Mouse (Mus musculus): Measurements from ENCODE around the gene Inpp4b. TPM values are rescaled to one million over a fixed set of nuclear protein-coding genes. Genes with fewer than 3 reads are reported as not detected.

Gene Inpp4b
- polyA plus RNA-seq, 1 experiment from 2014 or later = 20.7 TPM

- Histone ChIP-seq H3K4me1 (ENCODE audit: insufficient read depth, low read depth, low read length) (no peaks in the 10 kb centered on the region), H3K4me3 (ENCODE audit: low read depth, low read length) (no peak overlapping the region), H3K9ac (replicated peaks; ENCODE audit: low read depth) (no peak overlapping the region), H3K27me3 (replicated peaks; ENCODE audit: insufficient read depth, low read length) (no peaks in the 10 kb centered on the region), H3K27ac (ENCODE audit: low read length) (no peak overlapping the region), H3K9me3 (ENCODE audit: low read length) (no peaks in the 10 kb centered on the region), H3K4me2 (replicated peaks; ENCODE audit: low read depth, low read length) (no peak overlapping the region), H3K36me3 (ENCODE audit: insufficient read depth, low read length) (no peaks in the 10 kb centered on the region)
- DNase-seq (ENCODE audit: low spot score) (no peak), ATAC-seq (no peak)
- 90% methylated on average over 2 of the region's 2 CpGs for WGBS
- no peak for TF ChIP-seq EP300 (IDR thresholded peaks at IDR 0.05)
- no peak for TF ChIP-seq CTCF (IDR thresholded peaks at IDR 0.05)
Observed at GRCm38 (mm10) chr8:81489894-81490661, 147.7 kb downstream of the Inpp4b start.

GRCm38 (mm10) chr8:81491097-81491705 is 148.8 kb downstream of the Inpp4b start:
- Histone ChIP-seq H3K9me3 (ENCODE audit: low read length) (no peaks in the 10 kb centered on the region), H3K4me2 (replicated peaks; ENCODE audit: low read depth, low read length) (no peak overlapping the region), H3K4me3 (ENCODE audit: low read depth, low read length) (no peak overlapping the region), H3K27ac (ENCODE audit: low read length) (no peak overlapping the region), H3K36me3 (ENCODE audit: insufficient read depth, low read length) (no peaks in the 10 kb centered on the region), H3K4me1 (ENCODE audit: insufficient read depth, low read depth, low read length) (no peaks in the 10 kb centered on the region), H3K9ac (replicated peaks; ENCODE audit: low read depth) (no peak overlapping the region), H3K27me3 (replicated peaks; ENCODE audit: insufficient read depth, low read length) (no peaks in the 10 kb centered on the region)
- ATAC-seq = no peak
- TF ChIP-seq EP300 (IDR thresholded peaks at IDR 0.05) = no peak
- no peak for TF ChIP-seq CTCF (IDR thresholded peaks at IDR 0.05)
- no peak for DNase-seq (ENCODE audit: low spot score)
- WGBS = 64% methylated on average over 2 of the region's 2 CpGs

- no peak overlapping the region for H3K4me2 ChIP-seq (replicated peaks; ENCODE audit: low read depth, low read length)
- ATAC-seq (no peak), DNase-seq (ENCODE audit: low spot score) (no peak)
- no peak overlapping the region for H3K9ac ChIP-seq (replicated peaks; ENCODE audit: low read depth)
- TF ChIP-seq EP300 (IDR thresholded peaks at IDR 0.05) (no peak), CTCF (IDR thresholded peaks at IDR 0.05) (no peak)
- H3K4me3 ChIP-seq (ENCODE audit: low read depth, low read length) = no peak overlapping the region
- no peaks in the 10 kb centered on the region for H3K4me1 ChIP-seq (ENCODE audit: insufficient read depth, low read depth, low read length)
- WGBS = 63% methylated on average over 3 of the region's 3 CpGs
- no peaks in the 10 kb centered on the region for H3K27me3 ChIP-seq (replicated peaks; ENCODE audit: insufficient read depth, low read length)
- H3K27ac ChIP-seq (ENCODE audit: low read length) = no peak overlapping the region
- no peaks in the 10 kb centered on the region for H3K36me3 ChIP-seq (ENCODE audit: insufficient read depth, low read length)
- H3K9me3 ChIP-seq (ENCODE audit: low read length) = no peaks in the 10 kb centered on the region
Observed at GRCm38 (mm10) chr8:81491706-81492204, 149.4 kb downstream of the Inpp4b start.

GRCm38 (mm10) chr8:81494823-81495222 is 152.5 kb downstream of the Inpp4b start:
- H3K4me2 ChIP-seq (replicated peaks; ENCODE audit: low read depth, low read length) = no peak overlapping the region
- H3K9me3 ChIP-seq (ENCODE audit: low read length) = no peaks in the 10 kb centered on the region
- no peaks in the 10 kb centered on the region for H3K36me3 ChIP-seq (ENCODE audit: insufficient read depth, low read length)
- no peaks in the 10 kb centered on the region for H3K4me1 ChIP-seq (ENCODE audit: insufficient read depth, low read depth, low read length)
- DNase-seq (ENCODE audit: low spot score) = no peak
- no peak overlapping the region for H3K4me3 ChIP-seq (ENCODE audit: low read depth, low read length)
- no peak overlapping the region for H3K9ac ChIP-seq (replicated peaks; ENCODE audit: low read depth)
- H3K27ac ChIP-seq (ENCODE audit: low read length) = no peak overlapping the region
- ATAC-seq = no peak
- no peaks in the 10 kb centered on the region for H3K27me3 ChIP-seq (replicated peaks; ENCODE audit: insufficient read depth, low read length)
- no peak for TF ChIP-seq CTCF (IDR thresholded peaks at IDR 0.05)
- TF ChIP-seq EP300 (IDR thresholded peaks at IDR 0.05) = no peak
- 76% methylated on average over 2 of the region's 2 CpGs for WGBS

- Histone ChIP-seq H3K27ac (ENCODE audit: low read length) (no peak overlapping the region), H3K27me3 (replicated peaks; ENCODE audit: insufficient read depth, low read length) (no peaks in the 10 kb centered on the region), H3K4me1 (ENCODE audit: insufficient read depth, low read depth, low read length) (no peaks in the 10 kb centered on the region), H3K4me2 (replicated peaks; ENCODE audit: low read depth, low read length) (no peak overlapping the region), H3K4me3 (ENCODE audit: low read depth, low read length) (no peak overlapping the region), H3K9ac (replicated peaks; ENCODE audit: low read depth) (no peak overlapping the region), H3K9me3 (ENCODE audit: low read length) (no peaks in the 10 kb centered on the region), H3K36me3 (ENCODE audit: insufficient read depth, low read length) (no peaks in the 10 kb centered on the region)
- DNase-seq (ENCODE audit: low spot score) (no peak), ATAC-seq (no peak)
- 77% methylated on average over 2 of the region's 2 CpGs for WGBS
- no peak for TF ChIP-seq CTCF (IDR thresholded peaks at IDR 0.05)
- no peak for TF ChIP-seq EP300 (IDR thresholded peaks at IDR 0.05)
Observed at GRCm38 (mm10) chr8:81497646-81498045, 155.3 kb downstream of the Inpp4b start.

GRCm38 (mm10) chr8:81502216-81502615 is 159.9 kb downstream of the Inpp4b start:
- H3K27me3 ChIP-seq (replicated peaks; ENCODE audit: insufficient read depth, low read length) = no peaks in the 10 kb centered on the region
- DNase-seq (ENCODE audit: low spot score) (no peak), ATAC-seq (no peak)
- no peaks in the 10 kb centered on the region for H3K4me1 ChIP-seq (ENCODE audit: insufficient read depth, low read depth, low read length)
- H3K9ac ChIP-seq (replicated peaks; ENCODE audit: low read depth) = no peak overlapping the region
- WGBS = 68% methylated on average over 2 of the region's 2 CpGs
- no peak overlapping the region for H3K4me3 ChIP-seq (ENCODE audit: low read depth, low read length)
- H3K9me3 ChIP-seq (ENCODE audit: low read length) = no peaks in the 10 kb centered on the region
- no peak overlapping the region for H3K27ac ChIP-seq (ENCODE audit: low read length)
- TF ChIP-seq EP300 (IDR thresholded peaks at IDR 0.05) (no peak), CTCF (IDR thresholded peaks at IDR 0.05) (no peak)
- no peak overlapping the region for H3K4me2 ChIP-seq (replicated peaks; ENCODE audit: low read depth, low read length)
- H3K36me3 ChIP-seq (ENCODE audit: insufficient read depth, low read length) = no peaks in the 10 kb centered on the region

Measured in lung, postnatal 0 days (tissue).